Mouse (Mus musculus): ENCODE data around the gene Stxbp5. TPM values are rescaled to one million over a fixed set of nuclear protein-coding genes. Genes with fewer than 3 reads are reported as not detected.
"Not testable (repeated sequence)": the region's sequence is repeated elsewhere in the genome, so short reads cannot be mapped to it uniquely, and the experiment has no call there.

Stxbp5 gene
- polyA plus RNA-seq, 1 experiment from 2014 or later, result 6.0 TPM

GRCm38 (mm10) chr10:9888655-9889054 lies 12.2 kb downstream of the Stxbp5 start:
- Histone ChIP-seq H3K4me1 (peaks cover 7% of the 10 kb centered on the region; the same call in 1 of the 2 replicates), H3K9ac (no peak overlapping the region), H3K27me3 (no peaks in the 10 kb centered on the region), H3K4me2 (no peak overlapping the region), H3K36me3 (ENCODE audit: poor library complexity, severe bottlenecking) (peaks cover 6% of the 10 kb centered on the region; the same call in 1 of the 2 replicates), H3K4me3 (no peak overlapping the region), H3K27ac (no peak overlapping the region), H3K9me3 (replicated peaks) (no peaks in the 10 kb centered on the region)
- ATAC-seq, result no peak
- WGBS, result 81% methylated on average over 4 of the region's 4 CpGs

- H3K4me2 ChIP-seq; H3K27ac ChIP-seq; H3K9me3 ChIP-seq (replicated peaks); H3K4me3 ChIP-seq; H3K9ac ChIP-seq; ATAC-seq; H3K4me1 ChIP-seq; H3K36me3 ChIP-seq (ENCODE audit: poor library complexity, severe bottlenecking); H3K27me3 ChIP-seq: not testable (repeated sequence)
- WGBS, result 91% methylated on average over 5 of the region's 5 CpGs
Observed at GRCm38 (mm10) chr10:9881781-9882320, 19.0 kb downstream of the Stxbp5 start.

- 81% methylated on average over 6 of the region's 6 CpGs for WGBS
- Histone ChIP-seq H3K27ac (no peak overlapping the region), H3K36me3 (ENCODE audit: poor library complexity, severe bottlenecking) (no peaks in the 10 kb centered on the region)
Observed at GRCm38 (mm10) chr10:9880070-9880728, 20.7 kb downstream of the Stxbp5 start.

GRCm38 (mm10) chr10:9878821-9879489 lies 21.9 kb downstream of the Stxbp5 start:
- WGBS, result 88% methylated on average over 6 of the region's 6 CpGs
- no peaks in the 10 kb centered on the region for H3K27me3 ChIP-seq
- peak; percentile 79 for ATAC-seq

More at GRCm38 (mm10) chr10:9880070-9880728, 20.7 kb downstream of the Stxbp5 start:
- Histone ChIP-seq H3K9me3 (replicated peaks) (no peaks in the 10 kb centered on the region), H3K4me2 (no peak overlapping the region), H3K9ac (no peak overlapping the region), H3K4me3 (no peak overlapping the region), H3K4me1 (peaks cover 7% of the 10 kb centered on the region; the same call in 1 of the 2 replicates), H3K27me3 (no peaks in the 10 kb centered on the region)
- ATAC-seq, result no peak

GRCm38 (mm10) chr10:9875905-9876304 lies 25.0 kb downstream of the Stxbp5 start:
- WGBS, result 97% methylated on average over 3 of the region's 3 CpGs
- Histone ChIP-seq H3K36me3 (ENCODE audit: poor library complexity, severe bottlenecking) (no peaks in the 10 kb centered on the region), H3K4me2 (no peak overlapping the region), H3K9ac (no peak overlapping the region), H3K4me3 (no peak overlapping the region), H3K9me3 (replicated peaks) (no peaks in the 10 kb centered on the region), H3K27ac (no peak overlapping the region), H3K4me1 (peaks cover 7% of the 10 kb centered on the region; the same call in 1 of the 2 replicates), H3K27me3 (no peaks in the 10 kb centered on the region)
- no peak for ATAC-seq

More at GRCm38 (mm10) chr10:9878821-9879489, 21.9 kb downstream of the Stxbp5 start:
- no peaks in the 10 kb centered on the region for H3K36me3 ChIP-seq (ENCODE audit: poor library complexity, severe bottlenecking)
- H3K27ac ChIP-seq, result no peak overlapping the region
- H3K9ac ChIP-seq, result no peak overlapping the region
- no peaks in the 10 kb centered on the region for H3K9me3 ChIP-seq (replicated peaks)
- no peak overlapping the region for H3K4me2 ChIP-seq
- peaks cover 7% of the 10 kb centered on the region; the same call in 1 of the 2 replicates for H3K4me1 ChIP-seq
- no peak overlapping the region for H3K4me3 ChIP-seq

GRCm38 (mm10) chr10:9872143-9872542 lies 28.7 kb downstream of the Stxbp5 start:
- Histone ChIP-seq H3K4me3 (no peak overlapping the region), H3K4me2 (no peak overlapping the region), H3K4me1 (no peaks in the 10 kb centered on the region), H3K9me3 (replicated peaks) (no peaks in the 10 kb centered on the region), H3K36me3 (ENCODE audit: poor library complexity, severe bottlenecking) (no peaks in the 10 kb centered on the region), H3K27ac (no peak overlapping the region), H3K27me3 (no peaks in the 10 kb centered on the region), H3K9ac (no peak overlapping the region)
- 69% methylated on average over 1 of the region's 2 CpGs for WGBS
- peak; percentile 50; the same call in 1 of the 2 replicates for ATAC-seq

GRCm38 (mm10) chr10:9866793-9867579 lies 33.9 kb downstream of the Stxbp5 start:
- 79% methylated on average over 17 of the region's 17 CpGs for WGBS
- Histone ChIP-seq H3K36me3 (ENCODE audit: poor library complexity, severe bottlenecking) (no peaks in the 10 kb centered on the region), H3K27ac (no peak overlapping the region; the same call in 1 of the 2 replicates), H3K4me3 (no peak overlapping the region), H3K9ac (no peak overlapping the region), H3K9me3 (replicated peaks) (no peaks in the 10 kb centered on the region), H3K27me3 (no peaks in the 10 kb centered on the region), H3K4me2 (no peak overlapping the region), H3K4me1 (no peaks in the 10 kb centered on the region)
- no peak; the same call in 1 of the 2 replicates for ATAC-seq

- H3K9ac ChIP-seq, result no peak overlapping the region
- peaks cover 2% of the 10 kb centered on the region for H3K36me3 ChIP-seq (ENCODE audit: poor library complexity, severe bottlenecking)
- H3K27me3 ChIP-seq, result no peaks in the 10 kb centered on the region
- 69% methylated on average over 4 of the region's 4 CpGs for WGBS
- H3K27ac ChIP-seq, result no peak overlapping the region
- H3K4me1 ChIP-seq, result peaks cover 10% of the 10 kb centered on the region
- ATAC-seq, result no peak
- no peaks in the 10 kb centered on the region for H3K9me3 ChIP-seq (replicated peaks)
- no peak overlapping the region for H3K4me2 ChIP-seq
- H3K4me3 ChIP-seq, result no peak overlapping the region
Observed at GRCm38 (mm10) chr10:9860022-9860421, 40.9 kb downstream of the Stxbp5 start.

GRCm38 (mm10) chr10:9859476-9859875 lies 41.4 kb downstream of the Stxbp5 start:
- Histone ChIP-seq H3K9me3 (replicated peaks) (no peaks in the 10 kb centered on the region), H3K27ac (no peak overlapping the region), H3K4me1 (peaks cover 10% of the 10 kb centered on the region), H3K36me3 (ENCODE audit: poor library complexity, severe bottlenecking) (peaks cover 8% of the 10 kb centered on the region), H3K4me3 (no peak overlapping the region), H3K4me2 (no peak overlapping the region), H3K27me3 (no peaks in the 10 kb centered on the region), H3K9ac (no peak overlapping the region)
- no peak for ATAC-seq
- WGBS, result 66% methylated on average over 3 of the region's 3 CpGs

- no peak for ATAC-seq
- no peak overlapping the region for H3K9ac ChIP-seq
- peaks cover 18% of the 10 kb centered on the region for H3K36me3 ChIP-seq (ENCODE audit: poor library complexity, severe bottlenecking)
- no peak overlapping the region for H3K4me3 ChIP-seq
- 59% methylated on average over 2 of the region's 2 CpGs for WGBS
- H3K4me2 ChIP-seq, result no peak overlapping the region
- no peak overlapping the region for H3K27ac ChIP-seq
- H3K9me3 ChIP-seq (replicated peaks), result 0 out of 2 replicates have a peak, but pooled peaks cover 9% of the 10 kb centered on the region
- no peaks in the 10 kb centered on the region for H3K27me3 ChIP-seq
- peaks cover 10% of the 10 kb centered on the region for H3K4me1 ChIP-seq
Observed at GRCm38 (mm10) chr10:9857850-9858249, 43.0 kb downstream of the Stxbp5 start.

GRCm38 (mm10) chr10:9856792-9857191 lies 44.1 kb downstream of the Stxbp5 start:
- H3K9ac ChIP-seq, result no peak overlapping the region
- WGBS, result 88% methylated on average over 9 of the region's 9 CpGs
- no peak overlapping the region for H3K4me3 ChIP-seq
- peaks cover 9% of the 10 kb centered on the region; the same call in 1 of the 2 replicates for H3K9me3 ChIP-seq (replicated peaks)
- H3K27me3 ChIP-seq, result no peaks in the 10 kb centered on the region
- peaks cover 21% of the 10 kb centered on the region for H3K36me3 ChIP-seq (ENCODE audit: poor library complexity, severe bottlenecking)
- no peak overlapping the region for H3K27ac ChIP-seq
- no peak for ATAC-seq
- H3K4me2 ChIP-seq, result no peak overlapping the region
- H3K4me1 ChIP-seq, result peaks cover 10% of the 10 kb centered on the region

Data from forebrain, embryonic 13.5 days (tissue).